Mouse (Mus musculus) spleen, adult 2 months (tissue): Measurements from ENCODE around the gene Otop1. TPM values are rescaled to one million over a fixed set of nuclear protein-coding genes. Genes with fewer than 3 reads are reported as not detected.

Experiments used
- DNase-seq, 2 experiments: peaks; one replicate each; pipeline versions ENCODE4 v3.0.0 to v3.0.0-alpha.2; 2012 to 2021; ENCODE audit warnings: low spot score in 2 of 2, low read depth in 1 of 2
- H3K27ac ChIP-seq: fragments of 200-500 bp; 2 replicates; pipeline ENCODE4 v1.5.1; 2012; ENCODE audit warnings: low read length, inconsistent platforms; ENCODE audit not compliant: insufficient read depth
- H3K27me3 ChIP-seq: fragments of 200-500 bp; 2 replicates; pipeline ENCODE4 v1.6.1; 2012; ENCODE audit warnings: mild to moderate bottlenecking, moderate library complexity, low read length, inconsistent platforms; ENCODE audit not compliant: control insufficient read depth, insufficient read depth
- H3K36me3 ChIP-seq: fragments of 200-500 bp; 2 replicates; pipeline ENCODE4 v1.6.1; 2012; ENCODE audit warnings: mild to moderate bottlenecking, low read length, inconsistent platforms; ENCODE audit not compliant: control insufficient read depth, insufficient read depth
- H3K4me1 ChIP-seq: fragments of 200-500 bp; 2 replicates; pipeline ENCODE4 v1.6.1; 2011; ENCODE audit warnings: inconsistent platforms; ENCODE audit not compliant: control insufficient read depth, insufficient read depth, insufficient read length
- H3K4me3 ChIP-seq: fragments of 200-500 bp; 2 replicates; pipeline ENCODE4 v1.5.1; 2011; ENCODE audit warnings: mild to moderate bottlenecking, inconsistent platforms; ENCODE audit not compliant: insufficient read depth, insufficient read length; ENCODE audit errors: extremely low read depth
- CTCF ChIP-seq: fragments of 200-500 bp; IDR thresholded peaks from 2 replicates; pipeline ENCODE4 v1.5.1; 2011; ENCODE audit warnings: mild to moderate bottlenecking, inconsistent platforms; ENCODE audit not compliant: insufficient read depth, insufficient read length, insufficient replicate concordance; ENCODE audit errors: extremely low read depth
- POLR2A ChIP-seq: fragments of 200-500 bp; IDR thresholded peaks from 2 replicates; pipeline ENCODE4 v1.6.1; 2011; ENCODE audit warnings: low read depth, low read length, inconsistent platforms
- WGBS: fragments of 180-500 bp; shearing (Covaris S2); methylation state at CpG from one replicate; pipeline ENCODE4 v1.1.7; 2018; 5-methylcytosine and 5-hydroxymethylcytosine counted together
- polyA plus RNA-seq: library from polyadenylated mRNA; depleted of rRNA; stranded (reverse); fragments of >200 nt; gene quantifications from 2 replicates; pipeline ENCODE4 v1.2.3, GENCODE M21; 2012

The Otop1 gene
- polyA plus RNA-seq, 1 experiment: 0.04 TPM

DNA sequence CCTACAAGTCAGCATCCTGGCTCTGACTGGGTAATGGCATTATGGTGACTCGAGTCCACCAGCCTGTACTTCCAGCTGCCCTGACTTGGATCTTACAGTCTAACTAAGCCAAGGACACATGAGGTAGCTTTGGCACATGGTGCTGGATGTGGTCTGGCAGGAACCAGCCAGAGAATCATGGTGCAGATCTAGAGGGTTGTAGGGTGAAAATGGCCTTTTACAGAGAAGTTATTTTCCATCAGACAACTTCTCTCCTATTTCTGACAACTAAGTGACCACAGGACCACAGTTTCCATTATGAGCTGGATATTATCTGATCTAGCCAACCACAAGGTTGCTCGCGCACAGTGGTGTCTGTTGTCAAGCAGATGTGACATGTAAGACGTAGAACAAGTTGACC lies 1.9 kb upstream of the Otop1 start:
- H3K4me3 ChIP-seq: no peak overlapping the region
- H3K4me1 ChIP-seq: no peaks in the 10 kb centered on the region
- no peak for TF ChIP-seq CTCF
- no peak for TF ChIP-seq POLR2A
- H3K27me3 ChIP-seq: peaks cover 10% of the 10 kb centered on the region
- DNase-seq: no peak
- H3K36me3 ChIP-seq: peaks cover 6% of the 10 kb centered on the region
- WGBS: 57% methylated on average over 4 of the region's 4 CpGs
- H3K27ac ChIP-seq: no peak overlapping the region

DNA sequence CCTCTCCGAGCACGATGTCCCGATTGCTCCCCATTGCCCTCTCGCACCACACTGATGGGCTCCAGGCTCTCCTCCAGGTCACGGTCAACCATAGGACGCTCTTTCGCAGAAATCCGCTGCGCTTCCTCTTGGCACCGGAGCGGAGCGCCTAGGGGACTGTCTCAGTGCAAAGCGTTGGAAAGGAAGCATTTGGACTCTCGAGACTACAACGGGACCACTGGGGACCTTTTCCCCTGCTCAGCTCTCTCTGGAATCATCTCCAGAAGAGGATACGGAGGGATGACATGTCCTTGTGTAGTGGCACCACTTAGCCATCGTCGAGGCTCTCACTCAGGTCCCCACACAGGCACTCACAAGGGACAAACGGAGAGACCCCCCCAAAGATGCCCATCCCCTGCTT lies 679 bp downstream of the Otop1 start:
- TF ChIP-seq POLR2A (no peak), CTCF (no peak)
- no peak overlapping the region for H3K27ac ChIP-seq
- no peak overlapping the region for H3K4me3 ChIP-seq
- H3K27me3 ChIP-seq: peaks cover 10% of the 10 kb centered on the region
- no peaks in the 10 kb centered on the region; the same call in 1 of the 2 replicates for H3K36me3 ChIP-seq
- 5% methylated on average over 19 of the region's 19 CpGs for WGBS
- H3K4me1 ChIP-seq: no peaks in the 10 kb centered on the region
- DNase-seq: no peak

DNA sequence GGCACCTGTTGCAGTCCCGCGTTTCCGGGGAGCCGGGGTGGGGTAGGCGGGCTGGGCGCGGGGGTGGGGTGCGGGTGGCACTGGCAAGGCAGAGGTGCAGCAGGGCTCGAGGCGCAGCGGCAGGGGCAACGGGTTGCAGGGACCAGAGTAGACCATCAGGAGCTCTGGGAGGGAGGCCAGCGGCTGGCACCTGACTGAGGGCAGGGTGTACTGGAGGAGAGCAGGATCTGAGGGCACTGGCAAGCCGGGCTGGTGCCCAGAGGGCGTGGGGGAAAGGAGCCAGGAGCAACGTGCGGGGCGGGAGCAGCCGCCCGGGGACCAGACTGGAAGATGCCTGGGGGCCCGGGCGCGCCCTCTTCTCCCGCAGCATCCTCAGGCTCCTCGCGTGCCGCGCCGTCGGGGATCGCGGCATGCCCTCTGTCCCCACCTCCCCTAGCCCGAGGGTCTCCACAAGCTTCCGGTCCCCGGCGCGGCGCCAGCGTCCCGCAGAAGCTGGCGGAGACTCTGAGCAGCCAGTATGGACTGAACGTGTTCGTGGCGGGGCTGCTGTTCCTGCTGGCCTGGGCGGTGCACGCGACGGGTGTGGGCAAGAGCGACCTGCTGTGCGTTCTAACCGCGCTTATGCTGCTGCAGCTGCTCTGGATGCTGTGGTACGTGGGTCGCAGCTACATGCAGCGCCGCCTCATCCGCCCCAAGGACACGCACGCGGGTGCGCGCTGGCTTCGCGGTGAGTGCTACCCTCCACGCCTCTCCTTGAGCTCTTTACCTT lies 1.5 kb downstream of the Otop1 start:
- 6% methylated on average over 64 of the region's 65 CpGs for WGBS
- TF ChIP-seq POLR2A: no peak
- no peak for TF ChIP-seq CTCF
- H3K36me3 ChIP-seq: no peaks in the 10 kb centered on the region
- no peak for DNase-seq
- peaks cover 10% of the 10 kb centered on the region for H3K27me3 ChIP-seq
- no peak overlapping the region for H3K4me3 ChIP-seq
- no peak overlapping the region for H3K27ac ChIP-seq
- H3K4me1 ChIP-seq: no peaks in the 10 kb centered on the region

DNA sequence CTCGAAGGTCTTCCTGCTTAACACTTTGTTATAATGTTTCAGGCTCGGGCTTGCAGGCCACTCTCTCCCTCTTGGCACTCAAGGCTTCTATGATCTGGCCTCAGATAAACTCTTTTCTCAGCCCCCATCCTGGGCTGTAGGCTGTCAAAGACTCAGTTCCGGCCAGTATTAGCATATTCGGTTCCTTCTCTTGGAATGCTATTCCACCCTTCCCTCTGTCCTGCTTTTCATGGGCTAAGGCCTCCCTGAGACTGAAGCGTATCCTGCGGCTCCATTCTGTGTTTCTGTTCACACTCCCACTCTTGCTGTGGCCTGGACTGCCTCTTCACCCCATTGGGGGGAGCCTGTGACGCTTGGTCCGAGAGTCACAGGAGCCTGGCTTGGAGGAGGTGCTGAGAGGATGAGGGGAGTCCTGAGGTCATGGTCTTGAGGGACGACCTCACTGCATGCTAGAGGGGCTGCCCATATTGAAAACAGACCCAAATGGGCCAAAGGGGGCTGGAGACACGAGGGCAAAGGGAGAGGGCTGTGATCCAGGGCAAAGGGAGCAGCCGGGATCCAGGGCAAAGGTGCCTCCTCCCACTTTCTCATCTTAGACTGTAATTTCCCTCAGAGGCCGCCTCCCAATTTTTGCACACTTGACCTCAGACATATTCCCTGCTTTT lies 2.3 kb downstream of the Otop1 start:
- Histone ChIP-seq H3K36me3 (no peaks in the 10 kb centered on the region), H3K4me1 (no peaks in the 10 kb centered on the region), H3K27me3 (peaks cover 10% of the 10 kb centered on the region), H3K27ac (no peak overlapping the region), H3K4me3 (no peak overlapping the region)
- WGBS: 30% methylated on average over 12 of the region's 12 CpGs
- DNase-seq: no peak
- TF ChIP-seq CTCF (no peak), POLR2A (no peak)

DNA sequence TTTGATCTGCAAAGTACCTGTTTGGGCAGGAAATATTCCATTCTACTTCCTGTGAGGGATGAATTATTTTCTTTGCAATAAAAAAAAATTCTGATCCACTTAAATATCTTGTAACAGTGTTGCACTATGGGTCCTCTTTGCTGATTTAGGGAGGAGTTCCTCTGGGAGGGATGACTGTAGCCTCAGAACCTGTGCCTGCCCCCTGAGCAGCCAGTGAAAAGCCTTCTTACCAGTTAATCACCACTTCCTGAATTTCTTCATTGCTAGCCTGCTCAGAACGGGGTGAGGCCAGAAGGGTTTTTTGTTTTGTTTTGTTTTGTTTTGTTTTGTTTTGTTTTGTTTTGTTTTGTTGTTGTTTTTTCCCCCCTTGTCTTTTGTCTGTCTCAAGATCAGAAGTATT lies 4.3 kb downstream of the Otop1 start:
- 0% methylated on average over 1 of the region's 1 CpGs for WGBS
- Histone ChIP-seq H3K4me1 (no peaks in the 10 kb centered on the region), H3K36me3 (no peaks in the 10 kb centered on the region), H3K27ac (no peak overlapping the region), H3K4me3 (no peak overlapping the region), H3K27me3 (peaks cover 10% of the 10 kb centered on the region)
- no peak for DNase-seq
- TF ChIP-seq CTCF: no peak
- TF ChIP-seq POLR2A: no peak

DNA sequence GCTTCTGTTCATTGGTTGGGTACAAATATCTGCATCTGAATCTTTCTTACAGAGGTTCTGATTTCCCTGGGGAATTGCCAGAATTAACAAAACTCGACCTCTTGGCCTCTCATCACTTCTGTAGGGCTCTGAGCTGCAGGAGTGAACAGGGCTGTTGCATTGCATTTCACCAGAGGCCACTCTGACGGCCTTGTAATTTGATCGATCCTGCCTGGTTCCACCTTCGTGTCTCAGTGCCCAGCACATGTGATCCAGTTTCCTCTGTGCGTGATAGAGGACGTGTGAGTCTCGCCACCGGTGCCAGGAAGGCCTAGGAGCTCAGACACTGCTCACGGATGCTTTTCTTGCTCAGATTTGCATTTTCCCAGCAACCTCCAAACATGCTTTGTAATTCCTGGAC lies 10.0 kb downstream of the Otop1 start:
- H3K27me3 ChIP-seq: no peaks in the 10 kb centered on the region
- no peaks in the 10 kb centered on the region for H3K36me3 ChIP-seq
- no peak for TF ChIP-seq POLR2A
- no peak for TF ChIP-seq CTCF
- no peaks in the 10 kb centered on the region for H3K4me1 ChIP-seq
- DNase-seq: no peak
- WGBS: 77% methylated on average over 9 of the region's 9 CpGs
- no peak overlapping the region for H3K27ac ChIP-seq
- H3K4me3 ChIP-seq: no peak overlapping the region

DNA sequence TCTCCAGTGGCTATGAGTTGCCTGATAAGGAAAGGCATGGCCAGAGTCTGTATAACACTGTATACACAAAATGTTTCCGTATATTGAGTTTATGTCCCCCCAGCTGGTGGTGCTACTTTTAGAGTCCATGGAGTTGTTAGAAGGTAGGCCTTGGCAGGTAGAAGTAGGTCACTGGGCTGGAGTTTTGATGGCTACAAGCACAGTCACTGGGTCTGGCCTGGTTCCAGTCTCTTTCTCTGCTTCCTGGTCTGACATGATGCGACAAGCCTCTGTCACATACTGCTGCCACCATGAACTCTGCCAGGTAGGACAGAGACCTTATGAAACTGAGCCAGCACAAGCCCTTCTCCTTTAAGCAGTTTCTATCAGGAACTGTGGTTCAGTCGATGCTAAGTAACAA lies 12.7 kb downstream of the Otop1 start:
- no peak overlapping the region for H3K27ac ChIP-seq
- no peak for DNase-seq
- H3K4me1 ChIP-seq: no peaks in the 10 kb centered on the region
- no peaks in the 10 kb centered on the region for H3K27me3 ChIP-seq
- 83% methylated on average over 3 of the region's 3 CpGs for WGBS
- H3K36me3 ChIP-seq: no peaks in the 10 kb centered on the region
- no peak overlapping the region for H3K4me3 ChIP-seq
- TF ChIP-seq POLR2A (no peak), CTCF (no peak)
